Mouse (Mus musculus) spleen, adult 2 months (tissue): ENCODE measurements around the gene Serpinf1.

ENCODE experiments used
- CTCF ChIP-seq: fragments of 200-500 bp; IDR thresholded peaks from 2 replicates; pipeline ENCODE4 v1.5.1; 2011; ENCODE audit warnings: mild to moderate bottlenecking, inconsistent platforms; ENCODE audit not compliant: insufficient read depth, insufficient read length, insufficient replicate concordance; ENCODE audit errors: extremely low read depth
- POLR2A ChIP-seq: fragments of 200-500 bp; IDR thresholded peaks from 2 replicates; pipeline ENCODE4 v1.6.1; 2011; ENCODE audit warnings: low read depth, low read length, inconsistent platforms

DNA sequence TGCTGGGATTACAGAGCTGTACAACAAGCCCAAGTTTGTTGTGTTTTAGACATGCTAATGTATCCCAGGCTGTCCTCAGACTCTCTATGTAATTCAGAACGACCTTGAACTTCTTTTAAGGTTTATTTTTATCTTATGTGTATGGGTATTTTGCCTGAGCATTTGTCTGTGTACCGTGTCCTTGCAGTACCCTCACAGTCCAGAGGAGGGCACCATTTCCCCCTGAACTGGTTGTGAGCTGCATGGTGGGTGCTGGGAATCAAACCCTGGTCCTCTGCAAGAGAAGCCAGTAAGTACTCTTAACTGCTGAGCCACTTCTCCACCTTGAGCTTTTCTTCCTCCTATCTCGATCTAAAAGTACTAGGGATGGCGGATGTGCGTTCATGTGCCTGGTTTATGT lies 11.6 kb upstream of the Serpinf1 start:
- TF ChIP-seq POLR2A (no peak), CTCF (no peak)
